Mouse (Mus musculus) CD4-positive, CD25-positive, alpha-beta regulatory T cell, adult 4 months (primary cell): ENCODE measurements around the gene Vwa3b. TPM values are rescaled to one million over a fixed set of nuclear protein-coding genes. Genes with fewer than 3 reads are reported as not detected.

ENCODE experiments used
- ATAC-seq: one replicate; pipeline ENCODE4 v1.8.0; 2017
- polyA plus RNA-seq, 2 experiments: library from polyadenylated mRNA; unstranded; fragments of 100-300 nt; shearing (Covaris generic); gene quantifications; one replicate each; pipeline ENCODE4 v1.2.1; 2017

Gene Vwa3b
- polyA plus RNA-seq, 2 experiments from 2014 or later: 0.50 to 2.0 TPM

GRCm38 (mm10) chr1:37063841-37064240 is 37.4 kb downstream of the Vwa3b start:
- no peak for ATAC-seq

DNA sequence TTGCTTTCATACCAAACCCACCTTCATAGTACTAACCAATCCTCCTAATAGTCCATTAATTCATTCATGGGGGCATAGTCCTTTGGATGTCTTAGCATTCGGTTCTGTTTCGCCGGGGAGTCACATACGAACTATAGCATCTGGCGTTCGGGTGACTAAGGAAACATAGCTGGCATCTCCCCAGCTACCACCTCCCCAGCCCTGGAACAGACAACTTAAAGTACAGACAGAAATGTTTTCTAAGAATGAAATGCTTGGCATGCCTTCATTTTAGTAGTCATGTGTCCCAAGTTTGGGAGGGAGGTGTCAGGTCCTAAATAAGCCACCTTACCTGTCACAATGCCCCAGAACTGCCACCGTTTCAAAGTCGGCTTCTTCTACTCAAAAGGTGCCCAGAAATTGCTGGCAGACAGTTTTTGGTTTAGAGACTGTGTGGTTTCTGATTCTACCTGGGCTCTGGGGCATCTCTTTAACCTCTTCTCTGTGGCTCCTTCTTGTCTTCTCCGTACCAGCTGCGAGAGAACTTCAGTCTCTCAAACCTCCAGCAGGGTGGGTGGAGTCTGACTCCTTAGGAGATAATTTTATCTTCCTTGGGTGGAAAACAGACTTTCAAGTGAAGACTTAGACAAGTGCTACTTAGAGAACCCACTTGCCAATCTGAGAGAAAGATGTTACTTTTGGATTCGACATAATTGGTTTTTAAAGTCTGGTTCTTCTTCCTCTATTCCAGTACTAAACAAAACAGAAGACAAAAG is 39.4 kb downstream of the Vwa3b start:
- no peak for ATAC-seq

DNA sequence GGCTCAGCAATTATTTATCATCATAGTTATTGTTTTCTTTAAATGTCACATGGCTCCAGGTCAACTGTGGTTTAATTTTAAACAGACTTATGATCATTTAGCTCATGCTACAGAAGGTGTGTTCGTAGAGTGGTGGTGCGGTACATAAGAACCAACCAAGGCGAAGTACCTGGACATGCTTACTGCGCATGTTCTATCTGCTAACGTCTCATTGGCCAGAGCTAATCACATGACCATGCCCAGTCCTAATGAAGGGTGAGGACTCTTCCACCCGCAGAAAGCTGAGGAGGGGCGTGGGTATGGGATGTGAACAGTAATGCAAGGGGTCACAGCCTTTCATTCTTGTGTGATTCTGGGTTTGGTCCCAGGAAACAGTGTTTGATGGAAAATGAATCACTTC is 49.4 kb downstream of the Vwa3b start:
- ATAC-seq: no peak

GRCm38 (mm10) chr1:37077266-37077665 is 50.9 kb downstream of the Vwa3b start:
- ATAC-seq: no peak

DNA sequence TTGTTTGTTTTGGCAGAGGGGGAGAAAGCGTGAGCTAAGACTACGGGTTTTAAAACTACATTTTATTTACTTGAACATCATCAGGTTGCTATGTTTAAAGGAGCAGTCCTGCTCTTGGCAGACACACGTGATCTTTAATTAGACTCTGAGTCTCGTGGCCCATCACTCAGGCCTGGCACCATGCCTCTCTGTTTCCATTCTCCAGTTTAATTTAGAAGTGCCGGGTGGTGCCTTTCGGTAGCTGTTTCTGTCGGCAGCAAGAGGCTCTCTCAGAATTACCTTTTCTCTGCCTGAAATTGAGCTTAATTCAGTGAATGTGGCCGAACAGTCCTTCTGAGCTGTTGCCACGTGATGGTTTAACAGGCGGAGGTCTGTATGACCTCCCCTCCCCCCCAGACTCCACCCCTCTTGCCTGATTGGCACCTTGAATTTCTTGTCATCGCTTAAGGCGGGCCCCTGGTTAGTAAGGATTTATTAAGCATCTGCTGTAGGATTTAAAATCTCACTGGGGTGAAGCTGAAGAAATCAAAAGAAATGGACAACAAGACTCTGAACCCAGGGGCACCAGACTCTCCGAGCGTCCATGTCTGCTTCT is 51.7 kb downstream of the Vwa3b start:
- no peak for ATAC-seq

- ATAC-seq: no peak
Measured at GRCm38 (mm10) chr1:37080442-37080841, 54.0 kb downstream of the Vwa3b start.

GRCm38 (mm10) chr1:37081376-37082214 is 55.2 kb downstream of the Vwa3b start:
- no peak for ATAC-seq

DNA sequence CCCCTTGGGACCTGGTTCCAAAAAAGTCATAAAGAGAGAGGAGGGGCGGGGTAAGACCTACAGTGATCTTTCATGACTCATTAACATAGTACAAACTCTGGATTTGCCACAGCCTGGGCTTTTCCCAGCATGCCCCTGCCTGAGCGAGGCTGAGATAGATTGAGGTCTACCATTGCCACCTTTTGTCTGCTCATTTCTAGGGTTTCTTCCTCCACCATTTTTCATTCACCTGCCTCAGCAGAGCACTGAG is 55.7 kb downstream of the Vwa3b start:
- no peak for ATAC-seq

DNA sequence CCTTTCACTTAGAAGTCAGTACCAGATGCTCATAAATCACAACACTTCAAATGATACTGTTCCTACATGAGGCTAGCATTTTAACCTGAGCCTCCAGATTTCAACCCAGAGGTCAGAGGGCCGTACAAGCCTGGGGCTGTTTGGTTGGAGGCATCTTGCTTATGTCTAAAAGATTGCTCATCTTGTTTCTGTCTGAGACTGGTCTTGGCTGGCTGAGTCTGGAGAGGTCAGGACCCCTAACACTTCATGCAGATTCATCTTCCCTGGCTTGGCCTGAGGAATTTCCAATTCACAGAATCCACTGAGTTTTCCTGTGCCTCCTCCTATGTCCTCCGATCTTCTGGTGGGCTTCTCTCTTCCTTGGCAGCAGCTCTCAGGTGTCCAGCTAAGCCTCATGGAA is 57.7 kb downstream of the Vwa3b start:
- no peak for ATAC-seq

GRCm38 (mm10) chr1:37085171-37085570 is 58.8 kb downstream of the Vwa3b start:
- ATAC-seq: no peak

- ATAC-seq: no peak
Measured at GRCm38 (mm10) chr1:37089191-37089590, 62.8 kb downstream of the Vwa3b start.

GRCm38 (mm10) chr1:37097382-37098093 is 71.1 kb downstream of the Vwa3b start:
- ATAC-seq: no peak

- ATAC-seq: no peak
Measured at GRCm38 (mm10) chr1:37098094-37098555, 71.7 kb downstream of the Vwa3b start.

DNA sequence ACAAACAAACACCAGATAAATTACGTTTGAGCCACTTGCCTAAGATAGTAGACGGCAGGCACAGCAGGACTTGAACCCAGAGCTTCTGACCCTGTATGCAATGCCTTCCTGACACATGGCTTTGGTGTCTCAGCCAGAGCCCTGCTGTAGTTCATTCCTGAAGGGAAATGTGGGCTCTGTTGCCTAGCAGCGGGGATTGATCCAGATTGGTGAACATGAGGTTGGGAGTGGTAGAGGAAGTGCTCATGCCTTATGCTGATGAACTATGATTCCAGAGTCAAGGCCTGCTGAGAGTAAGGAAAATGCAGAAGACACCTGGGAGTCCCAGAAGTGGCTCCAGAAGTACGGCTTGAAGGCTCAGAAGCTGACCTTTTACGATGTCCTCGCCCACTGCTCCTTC is 74.0 kb downstream of the Vwa3b start:
- ATAC-seq: no peak

- no peak for ATAC-seq
Measured at GRCm38 (mm10) chr1:37101016-37101415, 74.6 kb downstream of the Vwa3b start.

DNA sequence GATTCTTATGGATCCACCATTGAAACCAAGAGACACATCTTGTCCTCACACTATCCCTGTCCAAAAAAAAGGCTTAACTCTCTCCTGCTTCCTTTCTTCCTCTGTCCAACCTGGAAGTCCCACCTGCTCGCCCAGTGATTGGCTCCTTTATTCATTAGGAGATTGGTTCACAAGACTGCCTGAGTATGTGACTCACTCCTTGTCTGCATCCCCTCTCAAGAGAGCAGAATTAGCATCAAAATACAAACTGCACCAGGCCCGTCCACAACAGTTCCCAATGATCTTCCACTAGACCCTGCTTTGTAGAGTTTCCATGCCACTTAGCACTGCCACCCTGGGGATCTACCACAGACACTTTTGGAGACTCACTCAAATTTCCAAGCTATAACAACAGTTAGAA is 75.3 kb downstream of the Vwa3b start:
- ATAC-seq: no peak

DNA sequence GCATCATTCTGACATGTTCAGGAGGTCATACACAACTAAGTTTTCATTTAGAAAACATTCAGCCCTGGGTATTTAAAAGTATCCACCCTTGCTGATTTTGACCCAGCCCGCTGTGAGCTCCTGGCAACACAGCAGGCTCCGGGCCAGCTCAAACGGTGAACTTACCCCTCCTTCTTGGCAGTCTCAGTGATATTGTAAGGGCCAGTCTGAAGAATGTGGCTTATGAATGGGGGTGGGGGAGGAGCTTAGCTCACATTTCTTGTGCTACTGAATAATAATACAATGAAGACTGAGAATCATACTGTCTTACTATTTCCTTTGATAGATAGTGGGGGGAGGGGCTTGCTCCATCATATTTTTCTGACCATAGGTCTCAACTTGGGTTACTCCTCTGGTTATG is 78.8 kb downstream of the Vwa3b start:
- no peak for ATAC-seq

DNA sequence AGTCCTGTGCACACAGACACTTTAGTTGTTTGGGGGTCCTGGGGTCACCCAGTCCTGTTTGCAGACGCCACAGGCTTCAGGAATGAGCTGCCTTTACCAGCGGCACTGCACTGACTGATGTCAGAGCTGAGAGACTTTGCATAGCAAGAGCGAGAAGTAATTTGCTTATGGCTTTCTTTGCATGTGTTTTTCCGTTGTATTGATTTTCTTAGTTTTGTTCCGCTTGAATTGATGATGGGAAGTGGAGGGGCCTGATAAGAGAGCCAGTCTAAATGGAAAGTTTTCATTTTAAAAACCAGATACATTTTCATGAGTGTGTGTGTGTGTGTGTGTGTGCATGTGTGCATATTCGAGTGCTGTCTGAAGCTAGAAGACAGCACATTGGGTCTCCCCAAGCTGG is 87.4 kb downstream of the Vwa3b start:
- no peak for ATAC-seq

- ATAC-seq: no peak
Measured at GRCm38 (mm10) chr1:37115847-37116246, 89.5 kb downstream of the Vwa3b start.

DNA sequence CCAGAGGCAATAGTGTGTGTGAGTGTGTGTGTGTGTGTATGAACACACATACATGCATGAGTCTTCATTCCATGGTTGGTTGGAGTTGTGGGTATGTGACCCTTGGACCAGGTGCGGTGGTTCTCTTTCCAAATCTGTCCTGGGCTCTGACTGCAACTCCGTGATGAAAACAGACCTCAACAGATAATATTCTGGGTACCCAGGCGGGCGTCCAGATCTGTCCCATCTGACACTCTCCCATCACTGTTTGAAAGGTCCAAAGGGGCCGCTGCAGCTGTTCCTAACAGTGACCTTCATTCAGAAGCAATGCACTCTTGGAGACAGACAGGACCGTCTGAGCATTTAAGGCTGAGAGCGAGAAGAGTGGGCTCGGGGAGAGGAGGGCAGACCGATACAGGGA is 90.2 kb downstream of the Vwa3b start:
- no peak for ATAC-seq

DNA sequence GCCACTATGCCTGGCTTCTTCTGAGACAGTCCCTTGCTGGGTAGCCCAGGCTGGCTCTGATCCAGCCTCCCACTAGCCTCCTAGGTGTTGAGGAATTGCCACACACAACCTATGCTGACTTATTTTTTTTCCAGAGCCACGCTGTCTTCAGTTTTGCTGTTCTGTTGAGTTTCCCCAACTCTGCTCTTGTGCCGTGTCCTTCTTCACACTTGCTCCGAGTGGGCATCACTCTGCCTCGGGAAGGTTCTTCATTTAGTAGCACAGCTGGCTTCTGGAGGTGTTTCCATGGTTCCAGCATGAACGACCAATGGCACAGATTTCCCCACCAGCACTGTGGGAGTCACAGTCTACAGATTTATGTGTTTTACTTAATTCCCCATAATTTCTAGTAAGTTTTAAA is 91.6 kb downstream of the Vwa3b start:
- no peak for ATAC-seq

GRCm38 (mm10) chr1:37122306-37122705 is 95.9 kb downstream of the Vwa3b start:
- ATAC-seq: no peak

GRCm38 (mm10) chr1:37122798-37123197 is 96.4 kb downstream of the Vwa3b start:
- ATAC-seq: no peak
